Mouse (Mus musculus) layer of hippocampus, postnatal 10 days (tissue): ENCODE measurements at regions not wholly inside any gene's neighbourhood (a gene's known extent, or its start where the extent isn't known, plus 50 kb on each side); places are given as distances from the start of the nearest gene placed in this dataset.

Experiments
- DNase-seq, 2 experiments: peaks; one replicate each; pipeline ENCODE4 v3.0.0; 2021; ENCODE audit warnings: low spot score in 2 of 2

GRCm38 (mm10) chr2:161341368-161341891 is 232.6 kb upstream of the Chd6 start:
- DNase-seq: peak; percentile 50 to 61

- DNase-seq: peak in 1 of 2 experiments; percentile 17
Observed at GRCm38 (mm10) chr2:161340291-161340690, 231.4 kb upstream of the Chd6 start.

- peak; percentile 20 to 25 for DNase-seq
Observed at GRCm38 (mm10) chr2:161339327-161340001, 230.6 kb upstream of the Chd6 start.

GRCm38 (mm10) chr2:161338953-161339326 is 230.1 kb upstream of the Chd6 start:
- peak in 1 of 2 experiments; percentile 20 for DNase-seq

GRCm38 (mm10) chr2:161332653-161333052 is 223.8 kb upstream of the Chd6 start:
- DNase-seq: no peak

- DNase-seq: no peak
Observed at GRCm38 (mm10) chr2:161331850-161332365, 223.0 kb upstream of the Chd6 start.

- DNase-seq: no peak
Observed at GRCm38 (mm10) chr2:161302796-161303195, 193.9 kb upstream of the Chd6 start.

- no peak for DNase-seq
Observed at GRCm38 (mm10) chr2:161268861-161269413, 160.1 kb upstream of the Chd6 start.

- DNase-seq: no peak
Observed at GRCm38 (mm10) chr2:161266476-161266875, 157.6 kb upstream of the Chd6 start.

- DNase-seq: peak; percentile 17 to 21
Observed at GRCm38 (mm10) chr2:161265211-161265610, 156.3 kb upstream of the Chd6 start.

- no peak for DNase-seq
Observed at GRCm38 (mm10) chr2:161252761-161253160, 143.9 kb upstream of the Chd6 start.

GRCm38 (mm10) chr2:161241665-161242064 is 132.8 kb upstream of the Chd6 start:
- DNase-seq: no peak

- DNase-seq: no peak
Observed at GRCm38 (mm10) chr2:161237280-161237819, 128.5 kb upstream of the Chd6 start.

GRCm38 (mm10) chr2:161233155-161233741 is 124.4 kb upstream of the Chd6 start:
- no peak for DNase-seq

GRCm38 (mm10) chr2:161231405-161231804 is 122.5 kb upstream of the Chd6 start:
- no peak for DNase-seq

- no peak for DNase-seq
Observed at GRCm38 (mm10) chr2:161215736-161216135, 106.9 kb upstream of the Chd6 start.

- DNase-seq: peak; percentile 88 to 91
Observed at GRCm38 (mm10) chr2:161214681-161215458, 106.0 kb upstream of the Chd6 start.

GRCm38 (mm10) chr2:161212322-161212882 is 103.5 kb upstream of the Chd6 start:
- DNase-seq: no peak

GRCm38 (mm10) chr2:161196713-161197372 is 88.0 kb upstream of the Chd6 start:
- DNase-seq: no peak

- no peak for DNase-seq
Observed at GRCm38 (mm10) chr2:161187516-161187915, 78.6 kb upstream of the Chd6 start.
